Mouse (Mus musculus) inflammation-experienced regulatory T-cells, adult 6 months (primary cell): ENCODE measurements around the gene Zfp697. TPM values are rescaled to one million over a fixed set of nuclear protein-coding genes. Genes with fewer than 3 reads are reported as not detected.

ENCODE experiments used
- ATAC-seq: one replicate; pipeline ENCODE4 v1.8.0; 2017
- polyA plus RNA-seq, 3 experiments: library from polyadenylated mRNA; unstranded; fragments of 100-300 nt; shearing (Covaris generic); gene quantifications; one replicate each; pipeline ENCODE4 v1.2.1; 2017

Zfp697 gene
- not detected for polyA plus RNA-seq

GRCm38 (mm10) chr3:98382246-98382939, at the start of gene Zfp697:
Zfp697 (plus strand) TSS chr3:98382461.
- no peak for ATAC-seq

GRCm38 (mm10) chr3:98334010-98334409, 48.3 kb upstream of the Zfp697 start:
- no peak for ATAC-seq

DNA sequence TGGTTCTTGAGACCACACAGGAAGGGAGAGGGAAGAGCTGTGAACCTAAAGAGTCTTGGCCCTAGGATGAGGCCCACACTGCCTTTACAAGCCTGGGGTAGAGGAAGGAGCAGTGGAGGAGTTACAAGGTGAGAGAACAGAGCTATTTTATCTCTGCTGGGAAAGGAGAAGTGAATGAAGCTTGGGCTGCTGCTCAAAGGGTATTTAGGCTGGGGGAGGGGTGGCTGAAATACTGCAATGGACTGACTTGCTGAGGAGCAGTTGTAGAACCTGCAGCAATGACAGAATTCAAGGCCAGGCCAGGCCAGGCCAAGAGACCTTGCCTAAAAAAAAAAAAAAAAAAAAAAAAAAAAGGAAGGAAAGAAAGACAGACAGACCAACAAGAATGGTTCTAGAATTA, 46.9 kb upstream of the Zfp697 start:
- no peak for ATAC-seq

DNA sequence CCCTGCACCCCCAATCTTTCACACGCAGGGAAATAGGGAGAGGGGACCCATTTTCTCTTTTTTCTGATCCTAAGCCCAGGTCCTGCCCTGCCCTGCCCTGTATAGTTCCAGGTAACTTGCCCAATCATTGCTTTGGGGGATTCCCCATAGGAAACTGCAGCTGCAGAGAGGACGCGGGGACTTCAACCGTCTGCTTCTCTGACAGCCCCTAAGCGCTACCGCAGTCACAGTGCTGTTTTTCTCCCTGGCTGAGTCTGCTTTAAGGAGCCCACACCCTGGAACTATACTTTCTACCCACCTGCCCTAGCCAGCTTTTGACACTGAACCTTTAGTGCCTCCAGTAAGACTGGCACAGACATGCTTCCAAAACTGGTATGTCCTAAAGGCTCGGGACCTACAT, 46.4 kb upstream of the Zfp697 start:
- ATAC-seq = peak; percentile 26

GRCm38 (mm10) chr3:98336661-98337654, 45.3 kb upstream of the Zfp697 start:
- no peak for ATAC-seq

GRCm38 (mm10) chr3:98338584-98339041, 43.6 kb upstream of the Zfp697 start:
- ATAC-seq = peak; percentile 39

GRCm38 (mm10) chr3:98339097-98339705, 43.1 kb upstream of the Zfp697 start:
- ATAC-seq = peak; percentile 29

DNA sequence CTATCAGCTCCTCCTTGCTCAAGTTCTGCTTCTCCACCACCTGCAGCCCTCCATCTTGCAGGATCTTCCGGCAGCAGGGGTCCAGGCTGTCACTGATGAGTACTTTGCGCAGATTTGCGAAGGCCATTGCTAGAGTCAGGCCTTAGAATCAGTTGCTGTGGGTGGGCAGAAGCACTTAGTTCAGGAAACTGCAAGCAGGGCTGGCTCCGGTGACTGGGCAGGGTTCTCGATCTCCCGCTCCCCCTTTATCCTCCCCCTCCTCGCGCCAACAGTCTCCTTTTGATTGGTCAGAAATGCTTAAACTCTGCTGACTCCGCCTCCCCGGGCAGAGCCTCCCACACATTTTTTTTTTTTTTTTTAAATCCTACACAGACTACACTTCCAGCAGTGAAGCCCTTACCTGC, 42.6 kb upstream of the Zfp697 start, which contains the start of gene Phgdh:
Gene Phgdh (minus strand): TSS at position 285 of the 404 bp plus-strand sequence.
- peak; percentile 90 for ATAC-seq

DNA sequence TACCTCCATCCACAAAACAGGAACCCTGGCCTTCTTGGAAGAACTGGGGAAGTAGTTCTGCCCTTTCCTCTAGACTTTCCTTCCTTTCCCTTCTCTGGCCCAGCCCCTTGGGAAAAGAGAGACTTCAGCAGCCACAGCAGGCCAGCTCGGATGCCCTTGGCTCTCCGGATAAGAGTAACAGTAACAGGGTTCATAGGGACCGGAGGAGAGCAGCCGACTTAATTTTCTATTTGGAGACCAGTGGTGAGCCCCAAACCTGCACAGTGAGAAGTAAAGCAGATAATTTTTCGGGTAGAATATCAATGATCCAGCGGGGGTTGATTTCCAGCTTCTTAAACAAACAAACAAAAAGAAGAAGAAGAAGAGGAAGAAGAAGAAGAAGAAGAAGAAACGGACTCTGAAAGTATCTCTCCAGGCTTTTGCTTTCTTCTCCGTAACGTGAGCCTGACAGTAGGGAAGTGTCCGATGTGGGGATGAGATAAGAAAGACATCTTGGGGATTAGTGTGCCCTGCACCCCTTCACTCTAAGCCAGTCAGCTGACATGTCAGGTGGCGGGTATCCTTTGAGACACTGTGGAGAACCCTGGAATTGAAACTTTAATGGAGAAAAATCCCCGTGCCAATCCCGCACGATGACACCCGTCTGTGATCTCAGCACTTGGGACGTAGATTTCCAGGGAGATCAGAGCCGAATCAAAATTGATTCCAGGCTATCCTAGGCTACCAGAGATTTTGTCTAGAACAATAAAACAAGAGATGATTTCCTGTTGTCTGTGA, 41.3 kb upstream of the Zfp697 start:
- ATAC-seq = no peak

DNA sequence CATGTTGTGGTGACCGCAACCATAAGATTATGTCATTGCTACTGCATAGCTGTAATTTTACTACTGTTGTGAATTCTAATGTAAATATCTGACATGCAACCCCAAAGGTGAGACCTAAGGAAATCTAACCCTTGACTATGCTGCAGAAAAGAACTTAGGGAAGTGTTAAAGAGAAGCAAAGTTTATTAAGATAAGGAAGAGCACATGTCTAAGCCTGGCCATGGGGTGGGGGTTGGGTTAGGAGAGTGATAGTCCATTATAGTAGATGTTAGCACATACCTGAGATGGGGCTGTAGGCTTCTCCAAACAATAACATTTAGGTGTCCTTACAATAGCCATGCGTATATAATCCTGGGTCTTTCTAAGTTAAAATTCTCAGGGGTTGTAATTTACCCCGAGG, 39.0 kb upstream of the Zfp697 start:
- ATAC-seq = no peak

DNA sequence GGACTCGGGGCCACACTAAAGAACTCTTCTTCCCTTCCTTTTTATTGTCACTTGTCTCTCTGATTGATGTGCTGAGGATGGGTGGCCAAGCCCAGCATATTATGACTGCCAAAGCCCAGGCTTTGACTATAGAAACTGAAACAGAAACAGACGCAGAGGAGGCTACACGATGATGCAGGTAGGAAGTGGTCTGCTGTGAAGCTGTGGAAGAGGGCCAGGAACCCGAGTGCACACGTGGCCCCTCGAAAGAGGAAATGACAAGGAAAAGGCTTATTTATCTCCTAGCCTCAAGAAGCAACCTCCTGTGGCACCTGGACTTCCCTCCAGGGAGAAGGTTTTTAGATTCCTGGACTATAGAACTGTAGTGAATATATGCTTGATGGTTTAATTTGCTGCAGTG, 34.2 kb upstream of the Zfp697 start:
- peak; percentile 100 for ATAC-seq

DNA sequence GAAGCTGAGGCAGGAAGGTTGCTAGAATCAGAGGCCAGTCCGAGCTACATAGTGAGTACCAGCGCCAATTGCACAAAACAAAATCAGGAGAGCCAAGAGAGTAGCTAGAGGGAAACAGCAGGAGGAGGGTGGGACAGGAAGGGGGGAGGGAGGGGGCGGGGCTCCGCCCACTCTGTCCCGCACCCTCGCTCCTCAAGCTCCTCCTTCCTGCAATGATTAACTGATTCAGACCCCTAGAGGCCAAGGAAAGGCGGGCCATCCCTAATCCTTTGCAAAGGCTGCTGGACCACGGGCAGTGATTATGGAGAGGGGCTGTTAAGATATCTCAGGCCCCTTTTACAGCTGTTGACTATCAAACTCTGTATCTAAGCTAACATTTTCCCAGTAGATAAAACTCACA, 33.6 kb upstream of the Zfp697 start:
- ATAC-seq = peak; percentile 26

- ATAC-seq = peak; percentile 45
Measured at GRCm38 (mm10) chr3:98353892-98354291, 28.4 kb upstream of the Zfp697 start.

- no peak for ATAC-seq
Measured at GRCm38 (mm10) chr3:98355344-98356025, 26.8 kb upstream of the Zfp697 start.

GRCm38 (mm10) chr3:98356026-98356365, 26.3 kb upstream of the Zfp697 start:
- ATAC-seq = no peak

DNA sequence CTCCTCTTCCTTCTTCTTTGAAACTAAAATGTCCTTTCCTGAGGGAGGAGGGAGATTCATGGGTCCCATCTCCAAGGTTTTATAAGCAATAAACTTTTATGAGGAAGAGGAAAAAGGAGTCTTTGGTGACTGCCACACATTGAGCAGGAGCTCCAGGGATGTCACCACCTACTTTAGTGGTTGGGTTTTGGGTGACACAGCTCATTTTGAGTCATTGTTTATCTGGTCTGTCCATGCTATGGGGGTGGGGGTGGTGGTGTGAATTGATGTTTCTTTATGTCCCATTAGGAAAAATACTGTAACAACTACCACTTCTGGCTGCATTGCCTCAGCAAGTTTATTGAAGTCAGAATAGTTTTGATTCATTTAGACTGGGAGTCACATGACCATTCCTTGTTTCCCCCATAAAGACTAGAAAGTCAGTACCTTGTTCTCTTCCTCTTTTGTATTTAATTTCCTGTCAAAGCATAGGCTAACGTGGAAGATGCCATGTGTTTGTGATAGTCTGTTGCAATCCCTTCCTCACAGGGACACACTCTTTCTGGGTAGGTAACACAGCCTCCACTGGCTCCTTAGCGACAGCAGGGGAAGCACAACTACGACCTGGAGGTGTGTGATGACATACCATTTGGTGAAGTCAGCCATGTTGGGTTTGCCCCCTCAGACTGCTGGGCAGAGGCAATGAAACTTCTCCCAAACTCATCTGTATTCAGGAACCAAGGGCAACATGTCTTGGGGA, 25.5 kb upstream of the Zfp697 start:
- ATAC-seq = no peak

DNA sequence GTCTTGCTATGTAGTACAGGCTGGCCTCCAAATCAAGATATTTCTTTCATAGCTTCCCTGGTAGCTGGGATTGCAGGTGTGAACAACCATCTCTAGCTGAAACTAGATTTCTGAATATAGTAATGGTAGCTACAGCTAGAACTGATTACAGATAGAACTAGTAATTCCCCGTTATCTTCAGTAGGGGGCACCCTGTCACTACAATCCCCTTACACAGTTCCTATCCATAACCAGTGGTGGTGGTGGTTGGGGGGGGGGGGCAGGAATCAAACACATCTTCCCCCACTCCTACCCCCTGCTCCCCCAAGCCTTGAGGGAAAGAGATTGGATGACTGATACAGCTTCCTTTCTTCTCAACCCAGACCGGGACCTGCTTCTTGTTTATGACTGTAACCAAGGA, 19.5 kb upstream of the Zfp697 start:
- no peak for ATAC-seq

DNA sequence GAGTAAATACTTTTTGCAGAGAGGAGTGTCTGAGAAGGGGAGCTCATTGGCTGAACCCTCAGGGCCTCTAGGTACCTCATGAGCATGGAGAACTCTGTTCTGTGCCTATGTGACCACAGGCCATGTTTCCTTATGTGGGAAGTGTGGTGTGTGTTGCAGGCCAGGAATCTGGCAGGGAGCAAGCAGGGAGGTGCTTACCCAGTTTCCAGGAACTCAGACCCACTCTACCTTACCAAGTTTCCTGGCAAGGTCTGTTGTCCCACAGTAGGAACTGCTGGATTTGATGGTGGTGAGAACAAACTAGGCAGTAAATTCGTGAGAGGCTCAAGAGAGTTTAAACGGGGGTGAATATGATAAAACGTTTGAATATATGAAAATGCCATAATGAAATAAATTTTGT, 16.2 kb upstream of the Zfp697 start:
- no peak for ATAC-seq

GRCm38 (mm10) chr3:98366823-98367222, 15.4 kb upstream of the Zfp697 start:
- ATAC-seq = no peak

DNA sequence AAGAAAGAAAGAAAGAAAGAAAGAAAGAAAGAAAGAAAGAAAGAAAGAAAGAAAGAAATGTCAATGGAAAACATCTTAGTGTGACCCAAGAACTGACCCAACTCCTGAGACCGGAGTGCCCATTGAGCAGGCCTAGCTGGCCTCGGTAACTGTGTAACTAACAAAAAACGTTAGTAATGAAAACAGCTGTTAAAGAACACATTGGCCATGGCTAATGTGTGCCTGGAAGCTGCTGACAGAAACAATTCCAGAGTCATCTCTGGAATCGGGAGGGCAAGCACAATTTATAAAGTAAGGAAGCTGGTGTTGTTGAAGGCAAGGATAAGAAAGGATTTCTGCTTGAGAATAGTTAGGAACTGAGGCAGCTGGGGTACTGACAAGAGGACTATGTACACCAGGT, 14.0 kb upstream of the Zfp697 start:
- ATAC-seq = no peak

- no peak for ATAC-seq
Measured at GRCm38 (mm10) chr3:98368776-98369175, 13.5 kb upstream of the Zfp697 start.
